Mouse (Mus musculus) MEL (cell line): Measurements from ENCODE around the gene Birc5. TPM values are rescaled to one million over a fixed set of nuclear protein-coding genes. Genes with fewer than 3 reads are reported as not detected.

Source experiments
- DNase-seq: peaks from one replicate; pipeline ENCODE4 v3.0.0; 2011; ENCODE audit warnings: low read depth, low spot score
- H3K27ac ChIP-seq: 2 replicates; pipeline ENCODE4 v1.5.1; 2012; ENCODE audit warnings: low read depth, mild to moderate bottlenecking, control low read depth, low read length, moderate library complexity; ENCODE audit not compliant: control insufficient read depth
- H3K27me3 ChIP-seq, 2 experiments: fragments of 150-350 bp in 1 of 2; sonication (generic) in 1 of 2; 2 replicates each; pipeline ENCODE4 v1.6.1; 2012; ENCODE audit warnings: low read length in 2 of 2, mild to moderate bottlenecking in 2 of 2, improper control_type of control experiment in 1 of 2, moderate library complexity in 1 of 2; ENCODE audit not compliant: insufficient read depth in 2 of 2, control insufficient read depth in 1 of 2
- H3K36me3 ChIP-seq, 2 experiments: 2 replicates each; pipeline ENCODE4 v1.6.1; 2012 to 2014; ENCODE audit warnings: low read length in 2 of 2, improper control_type of control experiment in 1 of 2, inconsistent platforms in 1 of 2, mild to moderate bottlenecking in 1 of 2; ENCODE audit not compliant: insufficient read depth in 2 of 2, control insufficient read depth in 1 of 2
- H3K4me1 ChIP-seq, 2 experiments: fragments of 150-350 bp in 1 of 2; sonication (generic) in 1 of 2; 2 replicates each; pipeline ENCODE4 v1.6.1; 2012; ENCODE audit warnings: low read length in 2 of 2, improper control_type of control experiment in 1 of 2, mild to moderate bottlenecking in 1 of 2; ENCODE audit not compliant: insufficient read depth in 2 of 2, control insufficient read depth in 1 of 2
- H3K4me3 ChIP-seq, 2 experiments: fragments of 150-350 bp in 1 of 2; sonication (generic) in 1 of 2; 2 replicates each; pipeline ENCODE4 v1.5.1; 2012; ENCODE audit warnings: low read depth in 2 of 2, low read length in 2 of 2, mild to moderate bottlenecking in 2 of 2, moderate library complexity in 2 of 2, control low read depth in 1 of 2, improper control_type of control experiment in 1 of 2; ENCODE audit not compliant: control insufficient read depth in 1 of 2, insufficient read depth in 1 of 2
- H3K79me2 ChIP-seq: 2 replicates; pipeline ENCODE4 v1.6.1; 2012; ENCODE audit warnings: mild to moderate bottlenecking, low read length, moderate library complexity; ENCODE audit not compliant: control insufficient read depth, poor library complexity, insufficient read depth
- H3K9ac ChIP-seq: 2 replicates; pipeline ENCODE4 v1.6.1; 2012; ENCODE audit warnings: low read depth, mild to moderate bottlenecking, control low read depth, low read length, moderate library complexity; ENCODE audit not compliant: control insufficient read depth, poor library complexity, severe bottlenecking
- H3K9me3 ChIP-seq: fragments of 150-350 bp; sonication (generic); replicated peaks from 2 replicates; pipeline ENCODE4 v1.6.1; 2012; ENCODE audit warnings: mild to moderate bottlenecking, low read length, improper control_type of control experiment, moderate library complexity; ENCODE audit not compliant: insufficient read depth
- BHLHE40 ChIP-seq: IDR thresholded peaks from 2 replicates; pipeline ENCODE4 v1.6.1; 2012; ENCODE audit warnings: low read depth, mild to moderate bottlenecking, inconsistent platforms, low read length, improper control_type of control experiment, borderline replicate concordance
- CHD1 ChIP-seq: IDR thresholded peaks from 2 replicates; pipeline ENCODE4 v1.6.1; 2012; ENCODE audit warnings: low read depth, mild to moderate bottlenecking, inconsistent platforms, low read length, improper control_type of control experiment
- CHD2 ChIP-seq: IDR thresholded peaks from 2 replicates; pipeline ENCODE4 v1.6.1; 2011; ENCODE audit warnings: low read length, improper control_type of control experiment
- CTCF ChIP-seq, 3 experiments: IDR thresholded peaks in 2 of 3; conservative IDR thresholded peaks in 1 of 3; 2 replicates each; pipeline ENCODE4 v1.5.1; 2011 to 2012; ENCODE audit warnings: low read length in 3 of 3, low read depth in 2 of 3, mild to moderate bottlenecking in 2 of 3, improper control_type of control experiment in 1 of 3, inconsistent platforms in 1 of 3, mixed read lengths in 1 of 3, moderate library complexity in 1 of 3; ENCODE audit not compliant: control insufficient read depth in 1 of 3, insufficient read depth in 1 of 3, poor library complexity in 1 of 3, severe bottlenecking in 1 of 3
- E2F4 ChIP-seq: IDR thresholded peaks from 2 replicates; pipeline ENCODE4 v1.6.1; 2011; ENCODE audit warnings: low read depth, low read length, improper control_type of control experiment, borderline replicate concordance
- ELF1 ChIP-seq: IDR thresholded peaks from 2 replicates; pipeline ENCODE4 v1.6.1; 2014; ENCODE audit warnings: low read depth, mild to moderate bottlenecking, inconsistent platforms, low read length, improper control_type of control experiment, moderate library complexity
- EP300 ChIP-seq, 2 experiments: IDR thresholded peaks; 2 replicates each; pipeline ENCODE4 v1.6.1; 2011; ENCODE audit warnings: improper control_type of control experiment in 2 of 2, low read length in 2 of 2, low read depth in 1 of 2, mild to moderate bottlenecking in 1 of 2
- ETS1 ChIP-seq: IDR thresholded peaks from 2 replicates; pipeline ENCODE4 v1.6.1; 2012; ENCODE audit warnings: low read depth, mild to moderate bottlenecking, inconsistent platforms, low read length, improper control_type of control experiment, moderate library complexity
- GABPA ChIP-seq: IDR thresholded peaks from 2 replicates; pipeline ENCODE4 v1.6.1; 2012; ENCODE audit warnings: low read depth, mild to moderate bottlenecking, inconsistent platforms, low read length, improper control_type of control experiment, moderate library complexity
- GATA1 ChIP-seq: IDR thresholded peaks from 2 replicates; pipeline ENCODE4 v1.6.1; 2011; ENCODE audit warnings: low read depth, low read length, improper control_type of control experiment
- HCFC1 ChIP-seq: IDR thresholded peaks from 2 replicates; pipeline ENCODE4 v1.6.1; 2012; ENCODE audit warnings: low read depth, mild to moderate bottlenecking, inconsistent platforms, low read length, improper control_type of control experiment, moderate library complexity
- JUND ChIP-seq: IDR thresholded peaks from 2 replicates; pipeline ENCODE4 v1.6.1; 2011; ENCODE audit warnings: low read depth, mild to moderate bottlenecking, improper control_type of control experiment, low read length
- KAT2A ChIP-seq: conservative IDR thresholded peaks from 2 replicates; pipeline ENCODE4 v1.6.1; 2012; ENCODE audit warnings: low read depth, low read length, improper control_type of control experiment, inconsistent platforms
- MAX ChIP-seq: IDR thresholded peaks from 2 replicates; pipeline ENCODE4 v1.6.1; 2011; ENCODE audit warnings: low read length, improper control_type of control experiment
- MAZ ChIP-seq: IDR thresholded peaks from 2 replicates; pipeline ENCODE4 v1.6.1; 2012; ENCODE audit warnings: low read depth, mild to moderate bottlenecking, inconsistent platforms, low read length, improper control_type of control experiment
- MEF2A ChIP-seq: IDR thresholded peaks from 2 replicates; pipeline ENCODE4 v1.6.1; 2014; ENCODE audit warnings: low read depth, mild to moderate bottlenecking, inconsistent platforms, low read length, improper control_type of control experiment; ENCODE audit not compliant: poor library complexity, insufficient replicate concordance, severe bottlenecking; ENCODE audit errors: extremely low read depth
- MXI1 ChIP-seq: IDR thresholded peaks from 2 replicates; pipeline ENCODE4 v1.6.1; 2011; ENCODE audit warnings: mild to moderate bottlenecking, low read depth, low read length, improper control_type of control experiment
- MYB ChIP-seq: IDR thresholded peaks from 2 replicates; pipeline ENCODE4 v1.6.1; 2011; ENCODE audit warnings: mild to moderate bottlenecking, low read depth, low read length, improper control_type of control experiment
- MYC ChIP-seq: IDR thresholded peaks from 2 replicates; pipeline ENCODE4 v1.6.1; 2011; ENCODE audit warnings: low read depth, mild to moderate bottlenecking, low read length, improper control_type of control experiment, moderate library complexity
- NELFE ChIP-seq: IDR thresholded peaks from 2 replicates; pipeline ENCODE4 v1.6.1; 2011; ENCODE audit warnings: low read depth, low read length, improper control_type of control experiment
- POLR2AphosphoS2 ChIP-seq: IDR thresholded peaks from 2 replicates; pipeline ENCODE4 v1.6.1; 2011; ENCODE audit warnings: low read length, improper control_type of control experiment
- RAD21 ChIP-seq: IDR thresholded peaks from 2 replicates; pipeline ENCODE4 v1.6.1; 2011; ENCODE audit warnings: mild to moderate bottlenecking, low read depth, low read length, improper control_type of control experiment
- RCOR1 ChIP-seq: IDR thresholded peaks from 2 replicates; pipeline ENCODE4 v1.6.1; 2012; ENCODE audit warnings: low read depth, mild to moderate bottlenecking, inconsistent platforms, low read length, improper control_type of control experiment
- SIN3A ChIP-seq: IDR thresholded peaks from 2 replicates; pipeline ENCODE4 v1.6.1; 2012; ENCODE audit warnings: low read length, improper control_type of control experiment, inconsistent platforms
- SMC3 ChIP-seq: IDR thresholded peaks from 2 replicates; pipeline ENCODE4 v1.6.1; 2011; ENCODE audit warnings: low read depth, low read length, improper control_type of control experiment
- TBP ChIP-seq: IDR thresholded peaks from 2 replicates; pipeline ENCODE4 v1.8.0; 2011; ENCODE audit warnings: low read depth, low read length, improper control_type of control experiment
- UBTF ChIP-seq: IDR thresholded peaks from 2 replicates; pipeline ENCODE4 v1.6.1; 2012; ENCODE audit warnings: low read depth, mild to moderate bottlenecking, inconsistent platforms, low read length, improper control_type of control experiment, moderate library complexity, borderline replicate concordance; ENCODE audit not compliant: insufficient read depth
- USF2 ChIP-seq, 2 experiments: IDR thresholded peaks; 2 replicates each; pipeline ENCODE4 v1.6.1; 2011 to 2012; ENCODE audit warnings: improper control_type of control experiment in 2 of 2, low read length in 2 of 2, borderline replicate concordance in 1 of 2, inconsistent platforms in 1 of 2, low read depth in 1 of 2, mild to moderate bottlenecking in 1 of 2; ENCODE audit not compliant: insufficient read depth in 1 of 2
- ZC3H11A ChIP-seq: IDR thresholded peaks from 2 replicates; pipeline ENCODE4 v1.6.1; 2012; ENCODE audit warnings: low read depth, mild to moderate bottlenecking, inconsistent platforms, low read length, improper control_type of control experiment
- ZKSCAN1 ChIP-seq: IDR thresholded peaks from 2 replicates; pipeline ENCODE4 v1.6.1; 2012; ENCODE audit warnings: low read depth, mild to moderate bottlenecking, inconsistent platforms, low read length, improper control_type of control experiment, moderate library complexity
- ZMIZ1 ChIP-seq: IDR thresholded peaks from 2 replicates; pipeline ENCODE4 v1.6.1; 2012; ENCODE audit warnings: low read depth, mild to moderate bottlenecking, inconsistent platforms, low read length, improper control_type of control experiment, moderate library complexity
- ZNF384 ChIP-seq: IDR thresholded peaks from 2 replicates; pipeline ENCODE4 v1.6.1; 2012; ENCODE audit warnings: low read depth, mild to moderate bottlenecking, inconsistent platforms, low read length, improper control_type of control experiment
- polyA plus RNA-seq, 2 experiments: library from polyadenylated mRNA; stranded (reverse) in 1 of 2; unstranded in 1 of 2; fragments of >175 nt in 1 of 2; fragments of >200 nt in 1 of 2; gene quantifications; 2 replicates each; pipeline versions ENCODE4 v1.2.1 to v1.2.4; 2012; ENCODE audit warnings: low replicate concordance in 2 of 2, low read depth in 1 of 2; ENCODE audit not compliant: insufficient read length in 2 of 2, insufficient read depth in 1 of 2, missing spikeins in 1 of 2
- total RNA-seq: library from RNA; depleted of rRNA; stranded (reverse); fragments of 300-350 nt; gene quantifications from 2 replicates; pipeline ENCODE4 v1.2.3, GENCODE M21; 2012

The Birc5 gene
- total and polyA plus RNA-seq, 3 experiments: 214 to 242 TPM; not detected in 1

- peak; percentile 93 for DNase-seq
- Histone ChIP-seq H3K4me1 (peaks cover 12 to 41% of the 10 kb centered on the region in 2 experiments), H3K27ac (peak overlapping the region; percentile 92), H3K9me3 (no peaks in the 10 kb centered on the region), H3K4me3 (peak overlapping the region; percentile 56 to 80), H3K79me2 (peaks cover 24% of the 10 kb centered on the region), H3K9ac (peak overlapping the region; percentile 95), H3K27me3 (no peaks in the 10 kb centered on the region), H3K36me3 (peaks cover 4 to 26% of the 10 kb centered on the region in 2 experiments; a peak in 3 of 4 replicates)
- peak; percentile 73 for TF ChIP-seq SMC3
- TF ChIP-seq MEF2A: no peak
- TF ChIP-seq RCOR1: no peak
- TF ChIP-seq ZC3H11A: peak; percentile 78
- TF ChIP-seq MAZ: no peak; the same call in none of the 2 replicates
- no peak for TF ChIP-seq NELFE
- TF ChIP-seq GATA1: no peak
- TF ChIP-seq MAX: peak; percentile 86
- no peak for TF ChIP-seq UBTF
- peak; percentile 77 for TF ChIP-seq MXI1
- TF ChIP-seq ZMIZ1: peak; percentile 53; the same call in 1 of the 2 replicates
- no peak for TF ChIP-seq GABPA
- no peak for TF ChIP-seq JUND
- TF ChIP-seq CHD1: peak; percentile 74; the same call in 1 of the 2 replicates
- TF ChIP-seq ZNF384: no peak
- no peak for TF ChIP-seq MYB
- TF ChIP-seq KAT2A: no peak
- TF ChIP-seq POLR2AphosphoS2: peak; percentile 22; the same call in 1 of the 2 replicates
- peak; percentile 80 to 95 (median 87) for TF ChIP-seq CTCF (IDR thresholded peaks at IDR 0.05 in 2 of 3, conservative IDR thresholded peaks at IDR 0.05 in 1 of 3; ENCODE audit: control insufficient read depth in 1 of 3, insufficient read depth in 1 of 3, low read depth in 2 of 3, low read length in 3 of 3, poor library complexity in 1 of 3, severe bottlenecking in 1 of 3)
- peak; percentile 71; the same call in 1 of the 2 replicates for TF ChIP-seq E2F4
- TF ChIP-seq USF2 (IDR thresholded peaks at IDR 0.05; ENCODE audit: borderline replicate concordance in 1 of 2, insufficient read depth in 1 of 2, low read depth in 1 of 2, low read length in 2 of 2): no peak
- TF ChIP-seq EP300 (IDR thresholded peaks at IDR 0.05; ENCODE audit: low read depth in 1 of 2, low read length in 2 of 2): no peak; a peak in 1 of 4 replicates
- TF ChIP-seq ELF1: peak; percentile 34; the same call in 1 of the 2 replicates
- peak; percentile 88 for TF ChIP-seq RAD21
- no peak; the same call in 1 of the 2 replicates for TF ChIP-seq ETS1
- TF ChIP-seq HCFC1: peak; percentile 39; the same call in 1 of the 2 replicates
- no peak for TF ChIP-seq BHLHE40
- TF ChIP-seq SIN3A: peak; percentile 90; the same call in 1 of the 2 replicates
- TF ChIP-seq CHD2: no peak
- peak; percentile 88 for TF ChIP-seq MYC
- no peak for TF ChIP-seq ZKSCAN1
- TF ChIP-seq TBP: 0 out of 2 replicates have a peak, but pooled peaks have one; percentile 8
Measured at GRCm38 (mm10) chr11:117824060-117824969, 24.7 kb upstream of the Birc5 start.
